Mouse (Mus musculus) spleen, adult 2 months (tissue): ENCODE data around the gene Ccm2l. TPM values are rescaled to one million over a fixed set of nuclear protein-coding genes. Genes with fewer than 3 reads are reported as not detected.

Experiments used
- DNase-seq, 2 experiments: peaks; one replicate each; pipeline versions ENCODE4 v3.0.0 to v3.0.0-alpha.2; 2012 to 2021; ENCODE audit warnings: low spot score in 2 of 2, low read depth in 1 of 2
- H3K27ac ChIP-seq: fragments of 200-500 bp; 2 replicates; pipeline ENCODE4 v1.5.1; 2012; ENCODE audit warnings: low read length, inconsistent platforms; ENCODE audit not compliant: insufficient read depth
- H3K27me3 ChIP-seq: fragments of 200-500 bp; 2 replicates; pipeline ENCODE4 v1.6.1; 2012; ENCODE audit warnings: mild to moderate bottlenecking, moderate library complexity, low read length, inconsistent platforms; ENCODE audit not compliant: control insufficient read depth, insufficient read depth
- H3K36me3 ChIP-seq: fragments of 200-500 bp; 2 replicates; pipeline ENCODE4 v1.6.1; 2012; ENCODE audit warnings: mild to moderate bottlenecking, low read length, inconsistent platforms; ENCODE audit not compliant: control insufficient read depth, insufficient read depth
- H3K4me1 ChIP-seq: fragments of 200-500 bp; 2 replicates; pipeline ENCODE4 v1.6.1; 2011; ENCODE audit warnings: inconsistent platforms; ENCODE audit not compliant: control insufficient read depth, insufficient read depth, insufficient read length
- H3K4me3 ChIP-seq: fragments of 200-500 bp; 2 replicates; pipeline ENCODE4 v1.5.1; 2011; ENCODE audit warnings: mild to moderate bottlenecking, inconsistent platforms; ENCODE audit not compliant: insufficient read depth, insufficient read length; ENCODE audit errors: extremely low read depth
- CTCF ChIP-seq: fragments of 200-500 bp; IDR thresholded peaks from 2 replicates; pipeline ENCODE4 v1.5.1; 2011; ENCODE audit warnings: mild to moderate bottlenecking, inconsistent platforms; ENCODE audit not compliant: insufficient read depth, insufficient read length, insufficient replicate concordance; ENCODE audit errors: extremely low read depth
- POLR2A ChIP-seq: fragments of 200-500 bp; IDR thresholded peaks from 2 replicates; pipeline ENCODE4 v1.6.1; 2011; ENCODE audit warnings: low read depth, low read length, inconsistent platforms
- WGBS: fragments of 180-500 bp; shearing (Covaris S2); methylation state at CpG from one replicate; pipeline ENCODE4 v1.1.7; 2018; 5-methylcytosine and 5-hydroxymethylcytosine counted together
- polyA plus RNA-seq: library from polyadenylated mRNA; depleted of rRNA; stranded (reverse); fragments of >200 nt; gene quantifications from 2 replicates; pipeline ENCODE4 v1.2.3, GENCODE M21; 2012

Gene Ccm2l
- polyA plus RNA-seq, 1 experiment = 19.2 TPM

GRCm38 (mm10) chr2:153111298-153111697 is 45.5 kb downstream of the Ccm2l start:
- Histone ChIP-seq H3K27ac (no peak overlapping the region; the same call in 1 of the 2 replicates), H3K4me3 (no peak overlapping the region), H3K4me1 (peaks cover 20% of the 10 kb centered on the region), H3K36me3 (peaks cover 2% of the 10 kb centered on the region; the same call in 1 of the 2 replicates), H3K27me3 (no peaks in the 10 kb centered on the region)
- WGBS = 66% methylated on average over 7 of the region's 7 CpGs
- TF ChIP-seq POLR2A (no peak), CTCF (no peak)
- no peak for DNase-seq

- H3K36me3 ChIP-seq = peaks cover 2% of the 10 kb centered on the region; the same call in 1 of the 2 replicates
- TF ChIP-seq POLR2A (no peak), CTCF (no peak)
- no peak overlapping the region for H3K4me3 ChIP-seq
- WGBS = 28% methylated on average over 4 of the region's 4 CpGs
- H3K27me3 ChIP-seq = no peaks in the 10 kb centered on the region
- H3K27ac ChIP-seq = peak overlapping the region; percentile 70
- no peak for DNase-seq
- peaks cover 27% of the 10 kb centered on the region for H3K4me1 ChIP-seq
Measured at GRCm38 (mm10) chr2:153115679-153116081, 49.9 kb downstream of the Ccm2l start.

- no peak overlapping the region for H3K4me3 ChIP-seq
- 6% methylated on average over 7 of the region's 7 CpGs for WGBS
- peaks cover 35% of the 10 kb centered on the region for H3K4me1 ChIP-seq
- peak overlapping the region; percentile 88 for H3K27ac ChIP-seq
- H3K27me3 ChIP-seq = no peaks in the 10 kb centered on the region
- DNase-seq = peak in 1 of 2 experiments; percentile 62
- H3K36me3 ChIP-seq = 0 out of 2 replicates have a peak, but pooled peaks cover 2% of the 10 kb centered on the region
- TF ChIP-seq POLR2A (no peak), CTCF (no peak)
Measured at GRCm38 (mm10) chr2:153117051-153117486, 51.3 kb downstream of the Ccm2l start.

GRCm38 (mm10) chr2:153119488-153119887 is 53.7 kb downstream of the Ccm2l start:
- H3K27me3 ChIP-seq = no peaks in the 10 kb centered on the region
- peaks cover 44% of the 10 kb centered on the region for H3K4me1 ChIP-seq
- WGBS = 84% methylated on average over 6 of the region's 6 CpGs
- no peak overlapping the region for H3K27ac ChIP-seq
- H3K4me3 ChIP-seq = no peak overlapping the region
- TF ChIP-seq POLR2A (no peak), CTCF (no peak)
- H3K36me3 ChIP-seq = peaks cover 5% of the 10 kb centered on the region
- DNase-seq = no peak

GRCm38 (mm10) chr2:153120126-153120525 is 54.4 kb downstream of the Ccm2l start:
- WGBS = 29% methylated on average over 8 of the region's 8 CpGs
- TF ChIP-seq POLR2A (no peak), CTCF (no peak)
- DNase-seq = peak; percentile 41 to 56
- no peaks in the 10 kb centered on the region for H3K27me3 ChIP-seq
- peak overlapping the region; percentile 82 for H3K27ac ChIP-seq
- peaks cover 42% of the 10 kb centered on the region for H3K4me1 ChIP-seq
- H3K36me3 ChIP-seq = peaks cover 9% of the 10 kb centered on the region
- H3K4me3 ChIP-seq = no peak overlapping the region

GRCm38 (mm10) chr2:153121821-153122615 is 56.3 kb downstream of the Ccm2l start:
- Histone ChIP-seq H3K27me3 (no peaks in the 10 kb centered on the region), H3K4me3 (no peak overlapping the region), H3K36me3 (peaks cover 13% of the 10 kb centered on the region), H3K4me1 (peaks cover 35% of the 10 kb centered on the region; the same call in 1 of the 2 replicates), H3K27ac (peak overlapping the region; percentile 78)
- WGBS = 37% methylated on average over 8 of the region's 8 CpGs
- peak; percentile 30 to 71 for DNase-seq
- no peak for TF ChIP-seq CTCF
- no peak; the same call in 1 of the 2 replicates for TF ChIP-seq POLR2A

GRCm38 (mm10) chr2:153122701-153123100 is 56.9 kb downstream of the Ccm2l start:
- H3K27me3 ChIP-seq = no peaks in the 10 kb centered on the region
- H3K4me3 ChIP-seq = no peak overlapping the region
- DNase-seq = no peak
- WGBS = 49% methylated on average over 7 of the region's 7 CpGs
- H3K4me1 ChIP-seq = peaks cover 34% of the 10 kb centered on the region; the same call in 1 of the 2 replicates
- peaks cover 13% of the 10 kb centered on the region for H3K36me3 ChIP-seq
- TF ChIP-seq POLR2A = no peak
- TF ChIP-seq CTCF = no peak
- peak overlapping the region; percentile 78 for H3K27ac ChIP-seq
